Mouse (Mus musculus): ENCODE measurements at regions not wholly inside any gene's neighbourhood (a gene's known extent, or its start where the extent isn't known, plus 50 kb on each side); places are given as distances from the start of the nearest gene placed in this dataset.

GRCm38 (mm10) chr1:75613206-75613605 lies 67.1 kb downstream of the Slc4a3 start:
- no peak for TF ChIP-seq CTCF (IDR thresholded peaks at IDR 0.05; ENCODE audit: low read depth)
- TF ChIP-seq EP300 (IDR thresholded peaks at IDR 0.05; ENCODE audit: low read depth): no peak

All from heart, postnatal 0 days (tissue).